Mouse (Mus musculus) hematopoietic stem cell, adult 5-6 weeks (primary cell): ENCODE results near the gene Tuft1. TPM values are rescaled to one million over a fixed set of nuclear protein-coding genes. Genes with fewer than 3 reads are reported as not detected.
A peak's percentile ranks its signal among the peaks of the same experiment; 100 is the strongest.

ENCODE experiments used
- ATAC-seq, 2 experiments: fragments of 125-278 bp in 1 of 2; replicated peaks in 1 of 2; 2 replicates each; pipeline ENCODE4 v1.8.0; 2016 to 2017; ENCODE audit warnings: inconsistent platforms in 2 of 2, mild to moderate bottlenecking in 2 of 2, moderate number of reproducible peaks in 2 of 2, low read depth in 1 of 2, moderate TSS enrichment in 1 of 2; ENCODE audit not compliant: low FRiP score in 2 of 2, poor library complexity in 2 of 2, severe bottlenecking in 2 of 2, insufficient read depth in 1 of 2, low TSS enrichment in 1 of 2
- total RNA-seq: library from RNA; stranded (forward); fragments of 172-1452, 232-1000 nt; gene quantifications from 2 replicates; pipeline ENCODE4 v1.2.3, GENCODE M21; 2017

The Tuft1 gene
- total RNA-seq, 1 experiment from 2014 or later: 17.6 TPM

- no peak for ATAC-seq
These were observed 45.3 kb downstream of the Tuft1 start for GRCm38 (mm10) chr3:94613258-94613878.

GRCm38 (mm10) chr3:94612274-94612673, 46.4 kb downstream of the Tuft1 start:
- no peak for ATAC-seq

- ATAC-seq: no peak
These were observed 46.8 kb downstream of the Tuft1 start for GRCm38 (mm10) chr3:94611834-94612233.

- ATAC-seq: no peak
These were observed 47.3 kb downstream of the Tuft1 start for GRCm38 (mm10) chr3:94611343-94611742.

GRCm38 (mm10) chr3:94610581-94610980, 48.1 kb downstream of the Tuft1 start:
- ATAC-seq: no peak

GRCm38 (mm10) chr3:94609621-94610020, 49.1 kb downstream of the Tuft1 start:
- ATAC-seq: no peak

GRCm38 (mm10) chr3:94601959-94602358, 56.7 kb downstream of the Tuft1 start:
- peak; percentile 59 to 82; a peak in 2 of 4 replicates for ATAC-seq

GRCm38 (mm10) chr3:94597224-94597779, 61.4 kb downstream of the Tuft1 start:
- ATAC-seq: no peak

- ATAC-seq: no peak
These were observed 62.8 kb downstream of the Tuft1 start for GRCm38 (mm10) chr3:94595871-94596287.

- ATAC-seq: no peak
These were observed 67.6 kb downstream of the Tuft1 start for GRCm38 (mm10) chr3:94591066-94591465.

GRCm38 (mm10) chr3:94587962-94588361, 70.7 kb downstream of the Tuft1 start:
- ATAC-seq: peak; percentile 46 to 85; a peak in 2 of 4 replicates

- peak in 1 of 2 experiments; percentile 8; a peak in 1 of 4 replicates for ATAC-seq
These were observed 75.7 kb downstream of the Tuft1 start for GRCm38 (mm10) chr3:94582944-94583343.

- peak; percentile 96 to 97 for ATAC-seq
These were observed 76.2 kb downstream of the Tuft1 start, which contains the start of gene Snx27 for GRCm38 (mm10) chr3:94582456-94582891. Snx27 (minus strand) TSS chr3:94582716.

- ATAC-seq: peak; percentile 34 to 49
These were observed 76.7 kb downstream of the Tuft1 start for GRCm38 (mm10) chr3:94581793-94582455.

- ATAC-seq: no peak; a peak in 1 of 4 replicates
These were observed 77.4 kb downstream of the Tuft1 start for GRCm38 (mm10) chr3:94581138-94581780.

GRCm38 (mm10) chr3:94574506-94574905, 84.2 kb downstream of the Tuft1 start:
- ATAC-seq: no peak

GRCm38 (mm10) chr3:94567242-94567641, 91.4 kb downstream of the Tuft1 start:
- no peak for ATAC-seq

- ATAC-seq: no peak
These were observed 93.1 kb downstream of the Tuft1 start for GRCm38 (mm10) chr3:94565557-94565956.
